Comparison of ENCODE assay signal across 24 mouse cellular contexts in genomic region chr12:13052845-13053623, GRCm38 (mm10).
DNase-seq lines count a peak whose midpoint lies in the region; ATAC-seq lines count a peak whose summit lies in the region.
"Had no signal": no experiment of that assay in that cellular context is flagged by ENCODE, and none has a peak within 500 bp of the region (broad histone marks: within the 10 kb centered on the region; RNA-seq: fewer than 3 reads in every experiment).

No protein-coding gene starts in this region.

- H3K4me1 ChIP-seq in limb, embryonic 11.5 days (ENCODE audit: control insufficient read depth, insufficient read depth, low read length): peaks cover 30% of the 10 kb centered on the region

- no peaks in the 10 kb centered on the region for H3K9me3 ChIP-seq in limb, embryonic 11.5 days (ENCODE audit: control insufficient read depth, low read length)
- H3K9me3 ChIP-seq: G1E; heart, embryonic 13.5 days; hindbrain, embryonic 15.5 days; midbrain, embryonic 10.5 days had no signal

- H3K4me3 ChIP-seq in limb, embryonic 11.5 days (ENCODE audit: low read depth, low read length): no peak overlapping the region
- H3K4me3 ChIP-seq: heart, embryonic 13.5 days; hindbrain, embryonic 15.5 days; midbrain, embryonic 10.5 days had no signal

- H3K4me2 ChIP-seq in limb, embryonic 11.5 days (ENCODE audit: low read depth, severe bottlenecking): no peak overlapping the region
- H3K4me2 ChIP-seq: heart, embryonic 13.5 days; hindbrain, embryonic 15.5 days; liver, embryonic 11.5 days; lung, embryonic 14.5 days had no signal

- WGBS in limb, embryonic 11.5 days: 24% methylated on average over 9 of the region's 9 CpGs

- no peak overlapping the region for H3K9ac ChIP-seq in limb, embryonic 11.5 days (ENCODE audit: low read length)
- H3K9ac ChIP-seq: heart, embryonic 13.5 days; hindbrain, embryonic 15.5 days; lung, embryonic 14.5 days had no signal

- H3K27ac ChIP-seq in limb, embryonic 11.5 days (replicated peaks; ENCODE audit: low read depth, low read length): no peak overlapping the region
- H3K27ac ChIP-seq: heart, embryonic 13.5 days; hindbrain, embryonic 15.5 days; kidney, postnatal 0 days; midbrain, embryonic 10.5 days had no signal

- peak; percentile 31; the same call in 1 of the 2 replicates for ATAC-seq in frontal cortex, adult (ENCODE audit: low TSS enrichment)
- ATAC-seq in limb, embryonic 11.5 days (ENCODE audit: insufficient number of reproducible peaks, low FRiP score, low TSS enrichment, low read depth): no peak
- no peak for ATAC-seq in megakaryocyte progenitor cell, adult 5-6 weeks (replicated peaks; ENCODE audit: poor library complexity)
- ATAC-seq: activated CD4-positive, CD25-positive, alpha-beta regulatory T cell, adult 4 months; intestine, postnatal 0 days had no signal

- no peaks in the 10 kb centered on the region for H3K27me3 ChIP-seq in limb, embryonic 11.5 days (ENCODE audit: control insufficient read depth, insufficient read depth, low read length)
- H3K27me3 ChIP-seq: heart, embryonic 13.5 days; hindbrain, embryonic 15.5 days had no signal

- H3K36me3 ChIP-seq in limb, embryonic 11.5 days (ENCODE audit: control insufficient read depth, insufficient read depth, low read length): no peaks in the 10 kb centered on the region
- H3K36me3 ChIP-seq: G1E; heart, embryonic 13.5 days; hindbrain, embryonic 15.5 days; midbrain, embryonic 10.5 days had no signal

- DNase-seq in frontal cortex, postnatal 36 days (ENCODE audit: low spot score in 2 of 2): no peak
- peak; percentile 19 for DNase-seq in retina, embryonic 14.5 days (ENCODE audit: low spot score)
- no peak for DNase-seq in retina, postnatal 1 day
- peak; percentile 37 for DNase-seq in limb, embryonic 11.5 days (ENCODE audit: low spot score)
- DNase-seq in urinary bladder, postnatal 10 days (ENCODE audit: low spot score): no peak
- DNase-seq in spleen, adult 12 weeks (ENCODE audit: low spot score): no peak
- DNase-seq: adrenal gland, postnatal 10 days; cerebellum, adult 11 months; cerebellum, postnatal 10 days; heart, adult 11 months; lung, embryonic 14.5 days; lung, postnatal 4 days; right cerebral cortex, postnatal 4 days; thymus, postnatal 4 days had no signal

Comparison
In these comparisons a context has a peak if more than half of its experiments do, and no peak if none do; other contexts are left out.
1. DNase-seq: peak in retina, embryonic 14.5 days (single experiment) and limb, embryonic 11.5 days (single experiment); none in frontal cortex, postnatal 36 days (0 of 2), retina, postnatal 1 day (single experiment), urinary bladder, postnatal 10 days (single experiment) and spleen, adult 12 weeks (single experiment).